Mouse (Mus musculus) gastrocnemius, adult 2 months (tissue): Measurements from ENCODE around the gene Znrd1. TPM values are rescaled to one million over a fixed set of nuclear protein-coding genes. Genes with fewer than 3 reads are reported as not detected.

Source experiments
- DNase-seq: peaks from one replicate; pipeline ENCODE4 v3.0.0; 2022
- H3K27ac ChIP-seq: fragments of 200-600 bp; 2 replicates; pipeline ENCODE4 v1.8.1; 2022; ENCODE audit warnings: mild to moderate bottlenecking
- H3K4me3 ChIP-seq: fragments of 200-600 bp; 2 replicates; pipeline ENCODE4 v1.8.1; 2022; ENCODE audit warnings: mild to moderate bottlenecking, moderate library complexity
- CTCF ChIP-seq: fragments of 200-600 bp; IDR thresholded peaks from 2 replicates; pipeline ENCODE4 v1.8.1; 2022; ENCODE audit warnings: antibody characterized with exemption, mild to moderate bottlenecking, moderate library complexity
- intact Hi-C: fragments of 180-260 bp; cut with DNase I; formaldehyde crosslinking; loops from one replicate; pipeline ENCODE4 v1.15.1; 2025
- total RNA-seq, 2 experiments: library from RNA; stranded (reverse); gene quantifications; 2 replicates each; pipeline ENCODE4 v1.2.3; 2021

Gene Znrd1
- total RNA-seq, 2 experiments from 2014 or later, result 17.7 to 23.6 TPM

- intact Hi-C loops, result no loop called here
- no peak overlapping the region for H3K4me3 ChIP-seq
- no peak for TF ChIP-seq CTCF
- H3K27ac ChIP-seq, result no peak overlapping the region
- peak; percentile 24 for DNase-seq
These were observed 26.6 kb downstream of the Znrd1 start for GRCm38 (mm10) chr17:36931806-36932205.

- DNase-seq, result no peak
- no peak overlapping the region for H3K27ac ChIP-seq
- TF ChIP-seq CTCF, result no peak
- intact Hi-C loops, result no loop called here
- H3K4me3 ChIP-seq, result no peak overlapping the region
These were observed 27.2 kb downstream of the Znrd1 start for GRCm38 (mm10) chr17:36931130-36931529.

- no peak for DNase-seq
- Histone ChIP-seq H3K27ac (no peak overlapping the region), H3K4me3 (no peak overlapping the region)
- intact Hi-C loops, result no loop called here
- no peak for TF ChIP-seq CTCF
These were observed 28.1 kb downstream of the Znrd1 start for GRCm38 (mm10) chr17:36930233-36930632.

GRCm38 (mm10) chr17:36929236-36929932 is 29.0 kb downstream of the Znrd1 start:
- Histone ChIP-seq H3K27ac (no peak overlapping the region), H3K4me3 (no peak overlapping the region)
- no peak for TF ChIP-seq CTCF
- intact Hi-C loops, result no loop called here
- DNase-seq, result no peak

GRCm38 (mm10) chr17:36927496-36928120 is 30.8 kb downstream of the Znrd1 start:
- no peak for DNase-seq
- intact Hi-C loops, result no loop called here

GRCm38 (mm10) chr17:36923491-36923890 is 34.9 kb downstream of the Znrd1 start:
- Histone ChIP-seq H3K27ac (no peak overlapping the region), H3K4me3 (no peak overlapping the region)
- no peak for TF ChIP-seq CTCF
- intact Hi-C loops, result no loop called here
- no peak for DNase-seq

More at GRCm38 (mm10) chr17:36927496-36928120, 30.8 kb downstream of the Znrd1 start:
- H3K4me3 ChIP-seq, result no peak overlapping the region
- TF ChIP-seq CTCF, result no peak
- H3K27ac ChIP-seq, result no peak overlapping the region

- H3K4me3 ChIP-seq, result no peak overlapping the region
- H3K27ac ChIP-seq, result no peak overlapping the region
- no peak for DNase-seq
- intact Hi-C loops, result no loop called here
- TF ChIP-seq CTCF, result no peak
These were observed 35.6 kb downstream of the Znrd1 start for GRCm38 (mm10) chr17:36922715-36923114.

- intact Hi-C loops, result no loop called here
- no peak for DNase-seq
- no peak for TF ChIP-seq CTCF
- H3K4me3 ChIP-seq, result no peak overlapping the region
- no peak overlapping the region for H3K27ac ChIP-seq
These were observed 38.1 kb downstream of the Znrd1 start for GRCm38 (mm10) chr17:36920239-36920638.

GRCm38 (mm10) chr17:36915076-36915475 is 43.3 kb downstream of the Znrd1 start:
- no peak overlapping the region for H3K4me3 ChIP-seq
- intact Hi-C loops, result loop anchor here (2.0 to 5.0 kb wide), 2 partner anchors 82 to 132 kb away; partner anchors contain the start of gene Gabbr1
- TF ChIP-seq CTCF, result peak; percentile 73
- DNase-seq, result peak; percentile 52
- H3K27ac ChIP-seq, result no peak overlapping the region

- H3K4me3 ChIP-seq, result no peak overlapping the region
- intact Hi-C loops, result loop anchor here (2.0 kb wide), 1 partner anchor 83 kb away; no protein-coding TSS in a partner anchor
- peak; percentile 86 for TF ChIP-seq CTCF
- H3K27ac ChIP-seq, result no peak overlapping the region
- peak; percentile 75 for DNase-seq
These were observed 44.3 kb downstream of the Znrd1 start for GRCm38 (mm10) chr17:36914108-36914507.

GRCm38 (mm10) chr17:36912031-36912430 is 46.3 kb downstream of the Znrd1 start:
- intact Hi-C loops, result no loop called here
- no peak for TF ChIP-seq CTCF
- no peak overlapping the region for H3K4me3 ChIP-seq
- H3K27ac ChIP-seq, result no peak overlapping the region
- DNase-seq, result no peak

GRCm38 (mm10) chr17:36909802-36910201 is 48.6 kb downstream of the Znrd1 start:
- no peak for DNase-seq
- no peak overlapping the region for H3K27ac ChIP-seq
- no peak for TF ChIP-seq CTCF
- no peak overlapping the region for H3K4me3 ChIP-seq
- intact Hi-C loops, result no loop called here

GRCm38 (mm10) chr17:36908235-36908634 is 50.1 kb downstream of the Znrd1 start:
- intact Hi-C loops, result no loop called here
- no peak for DNase-seq
- Histone ChIP-seq H3K4me3 (no peak overlapping the region), H3K27ac (no peak overlapping the region)
- TF ChIP-seq CTCF, result no peak

Other genes starting within 250 kb of the Znrd1 start
- not detected for gene H2-M10.5, start 185.6 kb downstream of the Znrd1 start, total RNA-seq
- not detected for gene H2-M10.6, start 146.4 kb downstream of the Znrd1 start, total RNA-seq
- gene Trim26, start 121.4 kb downstream of the Znrd1 start, total RNA-seq, result 10 to 100 TPM; 18.9 to 23.5 TPM
- not detected for gene Trim15, start 91.3 kb downstream of the Znrd1 start, total RNA-seq
- gene Trim10, start 89.0 kb downstream of the Znrd1 start, total RNA-seq, result not detected
- gene Trim40, start 68.4 kb downstream of the Znrd1 start, total RNA-seq, result not detected
- not detected for gene Trim31, start 60.4 kb downstream of the Znrd1 start, total RNA-seq
- gene Rnf39, start 15.6 kb downstream of the Znrd1 start, total RNA-seq, result under 1 TPM; 0.14 to 0.33 TPM
- 10 to 100 TPM; 52.2 to 57.7 TPM for gene Ppp1r11, start 6.8 kb downstream of the Znrd1 start, total RNA-seq
- 10 to 100 TPM; 18.2 to 22.4 TPM for gene Znrd1as, start within 50 bp of the Znrd1 start, total RNA-seq
- gene 2410137M14Rik, start 22.7 kb upstream of the Znrd1 start, total RNA-seq, result under 1 TPM in 1 of 2 experiments, not detected in 1; 0.45 TPM
- under 1 TPM in 1 of 2 experiments, not detected in 1; 0.10 TPM for gene H2-M5, start 31.0 kb upstream of the Znrd1 start, total RNA-seq
- gene Zfp57, start 42.6 kb upstream of the Znrd1 start, total RNA-seq, result 1 to 10 TPM in 1 of 2 experiments, under 1 TPM in 1; 0.23 to 1.3 TPM
- not detected for gene Mog, start 64.8 kb upstream of the Znrd1 start, total RNA-seq
- gene Gabbr1, start 87.4 kb upstream of the Znrd1 start, total RNA-seq, result 1 to 10 TPM; 8.5 to 9.1 TPM
- not detected for gene Olfr90, start 129.9 kb upstream of the Znrd1 start, total RNA-seq
- not detected for gene Olfr91, start 139.7 kb upstream of the Znrd1 start, total RNA-seq
- not detected for gene Olfr92, start 161.5 kb upstream of the Znrd1 start, total RNA-seq
- gene Olfr93, start 202.9 kb upstream of the Znrd1 start, total RNA-seq, result not detected
- not detected for gene Ubd, start 235.3 kb upstream of the Znrd1 start, total RNA-seq
- not detected for gene Olfr94, start 242.4 kb upstream of the Znrd1 start, total RNA-seq